Mouse (Mus musculus) MEL (cell line): ENCODE data around the gene Stx5a. TPM values are rescaled to one million over a fixed set of nuclear protein-coding genes. Genes with fewer than 3 reads are reported as not detected.
A peak's percentile ranks its signal among the peaks of the same experiment; 100 is the strongest.

Source experiments
- DNase-seq: peaks from one replicate; pipeline ENCODE4 v3.0.0; 2011; ENCODE audit warnings: low read depth, low spot score
- H3K27ac ChIP-seq: 2 replicates; pipeline ENCODE4 v1.5.1; 2012; ENCODE audit warnings: low read depth, mild to moderate bottlenecking, control low read depth, low read length, moderate library complexity; ENCODE audit not compliant: control insufficient read depth
- H3K27me3 ChIP-seq, 2 experiments: fragments of 150-350 bp in 1 of 2; sonication (generic) in 1 of 2; 2 replicates each; pipeline ENCODE4 v1.6.1; 2012; ENCODE audit warnings: low read length in 2 of 2, mild to moderate bottlenecking in 2 of 2, improper control_type of control experiment in 1 of 2, moderate library complexity in 1 of 2; ENCODE audit not compliant: insufficient read depth in 2 of 2, control insufficient read depth in 1 of 2
- H3K36me3 ChIP-seq, 2 experiments: 2 replicates each; pipeline ENCODE4 v1.6.1; 2012 to 2014; ENCODE audit warnings: low read length in 2 of 2, improper control_type of control experiment in 1 of 2, inconsistent platforms in 1 of 2, mild to moderate bottlenecking in 1 of 2; ENCODE audit not compliant: insufficient read depth in 2 of 2, control insufficient read depth in 1 of 2
- H3K4me1 ChIP-seq, 2 experiments: fragments of 150-350 bp in 1 of 2; sonication (generic) in 1 of 2; 2 replicates each; pipeline ENCODE4 v1.6.1; 2012; ENCODE audit warnings: low read length in 2 of 2, improper control_type of control experiment in 1 of 2, mild to moderate bottlenecking in 1 of 2; ENCODE audit not compliant: insufficient read depth in 2 of 2, control insufficient read depth in 1 of 2
- H3K4me3 ChIP-seq, 2 experiments: fragments of 150-350 bp in 1 of 2; sonication (generic) in 1 of 2; 2 replicates each; pipeline ENCODE4 v1.5.1; 2012; ENCODE audit warnings: low read depth in 2 of 2, low read length in 2 of 2, mild to moderate bottlenecking in 2 of 2, moderate library complexity in 2 of 2, control low read depth in 1 of 2, improper control_type of control experiment in 1 of 2; ENCODE audit not compliant: control insufficient read depth in 1 of 2, insufficient read depth in 1 of 2
- H3K79me2 ChIP-seq: 2 replicates; pipeline ENCODE4 v1.6.1; 2012; ENCODE audit warnings: mild to moderate bottlenecking, low read length, moderate library complexity; ENCODE audit not compliant: control insufficient read depth, poor library complexity, insufficient read depth
- H3K9ac ChIP-seq: 2 replicates; pipeline ENCODE4 v1.6.1; 2012; ENCODE audit warnings: low read depth, mild to moderate bottlenecking, control low read depth, low read length, moderate library complexity; ENCODE audit not compliant: control insufficient read depth, poor library complexity, severe bottlenecking
- H3K9me3 ChIP-seq: fragments of 150-350 bp; sonication (generic); replicated peaks from 2 replicates; pipeline ENCODE4 v1.6.1; 2012; ENCODE audit warnings: mild to moderate bottlenecking, low read length, improper control_type of control experiment, moderate library complexity; ENCODE audit not compliant: insufficient read depth
- CHD1 ChIP-seq: IDR thresholded peaks from 2 replicates; pipeline ENCODE4 v1.6.1; 2012; ENCODE audit warnings: low read depth, mild to moderate bottlenecking, inconsistent platforms, low read length, improper control_type of control experiment
- CHD2 ChIP-seq: IDR thresholded peaks from 2 replicates; pipeline ENCODE4 v1.6.1; 2011; ENCODE audit warnings: low read length, improper control_type of control experiment
- CTCF ChIP-seq, 3 experiments: IDR thresholded peaks in 2 of 3; conservative IDR thresholded peaks in 1 of 3; 2 replicates each; pipeline ENCODE4 v1.5.1; 2011 to 2012; ENCODE audit warnings: low read length in 3 of 3, low read depth in 2 of 3, mild to moderate bottlenecking in 2 of 3, improper control_type of control experiment in 1 of 3, inconsistent platforms in 1 of 3, mixed read lengths in 1 of 3, moderate library complexity in 1 of 3; ENCODE audit not compliant: control insufficient read depth in 1 of 3, insufficient read depth in 1 of 3, poor library complexity in 1 of 3, severe bottlenecking in 1 of 3
- E2F4 ChIP-seq: IDR thresholded peaks from 2 replicates; pipeline ENCODE4 v1.6.1; 2011; ENCODE audit warnings: low read depth, low read length, improper control_type of control experiment, borderline replicate concordance
- ELF1 ChIP-seq: IDR thresholded peaks from 2 replicates; pipeline ENCODE4 v1.6.1; 2014; ENCODE audit warnings: low read depth, mild to moderate bottlenecking, inconsistent platforms, low read length, improper control_type of control experiment, moderate library complexity
- EP300 ChIP-seq, 2 experiments: IDR thresholded peaks; 2 replicates each; pipeline ENCODE4 v1.6.1; 2011; ENCODE audit warnings: improper control_type of control experiment in 2 of 2, low read length in 2 of 2, low read depth in 1 of 2, mild to moderate bottlenecking in 1 of 2
- ETS1 ChIP-seq: IDR thresholded peaks from 2 replicates; pipeline ENCODE4 v1.6.1; 2012; ENCODE audit warnings: low read depth, mild to moderate bottlenecking, inconsistent platforms, low read length, improper control_type of control experiment, moderate library complexity
- GATA1 ChIP-seq: IDR thresholded peaks from 2 replicates; pipeline ENCODE4 v1.6.1; 2011; ENCODE audit warnings: low read depth, low read length, improper control_type of control experiment
- HCFC1 ChIP-seq: IDR thresholded peaks from 2 replicates; pipeline ENCODE4 v1.6.1; 2012; ENCODE audit warnings: low read depth, mild to moderate bottlenecking, inconsistent platforms, low read length, improper control_type of control experiment, moderate library complexity
- KAT2A ChIP-seq: conservative IDR thresholded peaks from 2 replicates; pipeline ENCODE4 v1.6.1; 2012; ENCODE audit warnings: low read depth, low read length, improper control_type of control experiment, inconsistent platforms
- MAX ChIP-seq: IDR thresholded peaks from 2 replicates; pipeline ENCODE4 v1.6.1; 2011; ENCODE audit warnings: low read length, improper control_type of control experiment
- MAZ ChIP-seq: IDR thresholded peaks from 2 replicates; pipeline ENCODE4 v1.6.1; 2012; ENCODE audit warnings: low read depth, mild to moderate bottlenecking, inconsistent platforms, low read length, improper control_type of control experiment
- MXI1 ChIP-seq: IDR thresholded peaks from 2 replicates; pipeline ENCODE4 v1.6.1; 2011; ENCODE audit warnings: mild to moderate bottlenecking, low read depth, low read length, improper control_type of control experiment
- MYC ChIP-seq: IDR thresholded peaks from 2 replicates; pipeline ENCODE4 v1.6.1; 2011; ENCODE audit warnings: low read depth, mild to moderate bottlenecking, low read length, improper control_type of control experiment, moderate library complexity
- NELFE ChIP-seq: IDR thresholded peaks from 2 replicates; pipeline ENCODE4 v1.6.1; 2011; ENCODE audit warnings: low read depth, low read length, improper control_type of control experiment
- NRF1 ChIP-seq: IDR thresholded peaks from 2 replicates; pipeline ENCODE4 v1.6.1; 2014; ENCODE audit warnings: low read depth, mild to moderate bottlenecking, inconsistent platforms, low read length, improper control_type of control experiment, moderate library complexity; ENCODE audit not compliant: poor library complexity, insufficient read depth, severe bottlenecking
- POLR2A ChIP-seq, 2 experiments: IDR thresholded peaks; 2 replicates each; pipeline ENCODE4 v1.6.1; 2011 to 2012; ENCODE audit warnings: low read length in 2 of 2, mild to moderate bottlenecking in 2 of 2, control low read depth in 1 of 2, improper control_type of control experiment in 1 of 2, low read depth in 1 of 2, moderate library complexity in 1 of 2; ENCODE audit not compliant: control insufficient read depth in 1 of 2, insufficient read depth in 1 of 2, poor library complexity in 1 of 2
- RCOR1 ChIP-seq: IDR thresholded peaks from 2 replicates; pipeline ENCODE4 v1.6.1; 2012; ENCODE audit warnings: low read depth, mild to moderate bottlenecking, inconsistent platforms, low read length, improper control_type of control experiment
- SIN3A ChIP-seq: IDR thresholded peaks from 2 replicates; pipeline ENCODE4 v1.6.1; 2012; ENCODE audit warnings: low read length, improper control_type of control experiment, inconsistent platforms
- SMC3 ChIP-seq: IDR thresholded peaks from 2 replicates; pipeline ENCODE4 v1.6.1; 2011; ENCODE audit warnings: low read depth, low read length, improper control_type of control experiment
- TAL1 ChIP-seq: IDR thresholded peaks from 2 replicates; pipeline ENCODE4 v1.6.1; 2012; ENCODE audit warnings: mild to moderate bottlenecking, inconsistent platforms, low read length, moderate library complexity, mixed read lengths
- TBP ChIP-seq: IDR thresholded peaks from 2 replicates; pipeline ENCODE4 v1.8.0; 2011; ENCODE audit warnings: low read depth, low read length, improper control_type of control experiment
- TCF12 ChIP-seq: IDR thresholded peaks from 2 replicates; pipeline ENCODE4 v1.6.1; 2014; ENCODE audit warnings: low read depth, mild to moderate bottlenecking, inconsistent platforms, low read length, improper control_type of control experiment, moderate library complexity
- UBTF ChIP-seq: IDR thresholded peaks from 2 replicates; pipeline ENCODE4 v1.6.1; 2012; ENCODE audit warnings: low read depth, mild to moderate bottlenecking, inconsistent platforms, low read length, improper control_type of control experiment, moderate library complexity, borderline replicate concordance; ENCODE audit not compliant: insufficient read depth
- ZMIZ1 ChIP-seq: IDR thresholded peaks from 2 replicates; pipeline ENCODE4 v1.6.1; 2012; ENCODE audit warnings: low read depth, mild to moderate bottlenecking, inconsistent platforms, low read length, improper control_type of control experiment, moderate library complexity
- ZNF384 ChIP-seq: IDR thresholded peaks from 2 replicates; pipeline ENCODE4 v1.6.1; 2012; ENCODE audit warnings: low read depth, mild to moderate bottlenecking, inconsistent platforms, low read length, improper control_type of control experiment
- polyA plus RNA-seq, 2 experiments: library from polyadenylated mRNA; stranded (reverse) in 1 of 2; unstranded in 1 of 2; fragments of >175 nt in 1 of 2; fragments of >200 nt in 1 of 2; gene quantifications; 2 replicates each; pipeline versions ENCODE4 v1.2.1 to v1.2.4; 2012; ENCODE audit warnings: low replicate concordance in 2 of 2, low read depth in 1 of 2; ENCODE audit not compliant: insufficient read length in 2 of 2, insufficient read depth in 1 of 2, missing spikeins in 1 of 2
- total RNA-seq: library from RNA; depleted of rRNA; stranded (reverse); fragments of 300-350 nt; gene quantifications from 2 replicates; pipeline ENCODE4 v1.2.3, GENCODE M21; 2012

Gene Stx5a
- total and polyA plus RNA-seq, 3 experiments, result 28.7 to 50.0 TPM; not detected in 1

DNA sequence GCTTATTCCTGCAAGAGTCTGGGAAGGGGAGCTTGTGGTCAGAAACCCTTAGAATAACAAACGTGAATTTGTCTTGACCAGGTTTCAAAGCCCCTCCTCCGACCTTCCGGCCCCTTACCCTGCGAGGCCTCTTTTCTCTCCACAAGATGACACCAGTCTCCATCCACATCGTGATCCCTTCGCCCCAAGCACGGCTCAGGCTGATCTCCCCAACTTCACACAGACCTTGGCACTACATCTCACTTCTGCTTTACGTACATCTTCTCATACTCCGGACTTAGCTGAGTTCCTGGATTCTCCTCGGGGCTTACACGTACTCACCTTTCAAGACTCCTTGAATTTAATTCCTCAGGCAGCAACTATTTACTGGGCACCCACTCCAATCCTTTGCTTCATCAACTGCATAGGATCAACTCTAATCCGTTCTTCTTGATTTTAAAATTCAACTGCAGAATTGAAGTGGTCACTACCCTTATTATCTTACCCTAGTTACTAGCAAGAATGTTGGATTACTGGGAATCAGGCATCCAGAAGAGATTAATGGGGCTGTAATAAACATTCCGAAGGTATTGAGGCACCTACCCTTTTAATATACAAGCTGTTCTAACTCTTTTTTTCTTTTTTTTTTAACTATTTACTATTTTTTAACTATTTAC, 27.1 kb upstream of the Stx5a start:
- Histone ChIP-seq H3K9me3 (no peaks in the 10 kb centered on the region), H3K79me2 (peaks cover 34% of the 10 kb centered on the region), H3K4me3 (peak overlapping the region; percentile 82 to 88), H3K36me3 (peaks cover 15 to 32% of the 10 kb centered on the region in 2 experiments), H3K4me1 (peaks cover 5 to 31% of the 10 kb centered on the region in 2 experiments; a peak in 3 of 4 replicates), H3K9ac (peak overlapping the region; percentile 90), H3K27me3 (no peaks in the 10 kb centered on the region), H3K27ac (peak overlapping the region; percentile 91)
- peak; percentile 91 for DNase-seq
- peak; percentile 47 for TF ChIP-seq TBP
- TF ChIP-seq NRF1, result no peak
- TF ChIP-seq KAT2A, result no peak
- peak; percentile 70 for TF ChIP-seq MAX
- TF ChIP-seq EP300 (IDR thresholded peaks at IDR 0.05; ENCODE audit: low read depth in 1 of 2, low read length in 2 of 2), result 0 out of 4 replicates have a peak, but pooled peaks of 1 of the 2 experiments have one; percentile 5
- TF ChIP-seq MXI1, result peak; percentile 54; the same call in 1 of the 2 replicates

DNA sequence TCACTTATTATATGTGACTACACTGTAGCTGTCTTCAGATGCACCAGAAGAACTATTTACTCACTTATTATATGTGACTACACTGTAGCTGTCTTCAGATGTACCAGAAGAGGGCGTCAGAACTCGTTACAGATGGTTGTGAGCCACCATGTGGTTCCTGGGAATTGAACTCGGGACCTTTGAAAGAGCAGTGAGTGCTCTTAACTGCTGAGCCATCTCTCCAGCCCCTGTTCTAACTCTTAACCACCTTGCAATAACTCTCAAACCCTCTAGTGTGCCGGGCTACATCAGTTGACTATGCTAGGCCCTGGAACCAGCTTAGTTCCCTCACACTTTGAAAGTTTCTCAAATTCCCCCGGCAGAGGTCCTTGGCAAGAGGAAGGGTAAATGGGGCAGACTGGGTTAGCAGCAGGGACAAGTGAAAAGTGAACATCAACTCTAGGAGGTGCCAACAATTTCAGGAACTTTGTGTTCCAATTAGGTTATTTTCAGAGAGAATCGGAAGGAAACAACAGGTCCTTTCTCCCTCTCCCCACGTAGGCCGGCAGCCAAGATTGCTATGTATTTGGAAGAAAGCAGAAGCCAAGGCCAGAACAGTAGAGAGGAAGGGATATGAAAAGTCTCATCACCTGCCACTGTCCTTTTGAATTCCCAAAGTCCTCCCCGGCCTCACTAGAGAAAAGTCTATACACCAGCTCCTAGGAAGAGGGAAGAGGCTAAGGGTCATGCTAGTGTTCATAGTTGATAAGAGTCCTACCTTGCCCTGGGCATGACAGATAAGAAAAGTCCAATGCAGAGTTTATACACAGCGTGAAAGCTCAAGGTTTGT, 26.3 kb upstream of the Stx5a start:
- no peaks in the 10 kb centered on the region for H3K9me3 ChIP-seq
- peaks cover 34% of the 10 kb centered on the region for H3K79me2 ChIP-seq
- DNase-seq, result peak; percentile 84
- peaks cover 5 to 31% of the 10 kb centered on the region in 2 experiments; a peak in 3 of 4 replicates for H3K4me1 ChIP-seq
- H3K9ac ChIP-seq, result peak overlapping the region; percentile 30
- peaks cover 15 to 29% of the 10 kb centered on the region in 2 experiments for H3K36me3 ChIP-seq
- peak overlapping the region; percentile 15 to 82 for H3K4me3 ChIP-seq
- no peaks in the 10 kb centered on the region for H3K27me3 ChIP-seq
- TF ChIP-seq GATA1 (peak; percentile 98), SMC3 (no peak), ZNF384 (no peak), MAX (peak; percentile 45; the same call in 1 of the 2 replicates), ETS1 (peak; percentile 78; the same call in 1 of the 2 replicates), RCOR1 (peak; percentile 75), CHD1 (peak; percentile 52; the same call in 1 of the 2 replicates), CHD2 (no peak), E2F4 (no peak), HCFC1 (peak; percentile 33; the same call in 1 of the 2 replicates), NELFE (0 out of 2 replicates have a peak, but pooled peaks have one; percentile 21), KAT2A (no peak; the same call in 1 of the 2 replicates), SIN3A (peak; percentile 21), POLR2A (IDR thresholded peaks at IDR 0.05; ENCODE audit: control insufficient read depth in 1 of 2, insufficient read depth in 1 of 2, low read depth in 1 of 2, low read length in 2 of 2, poor library complexity in 1 of 2) (no peak), EP300 (IDR thresholded peaks at IDR 0.05; ENCODE audit: low read depth in 1 of 2, low read length in 2 of 2) (peak; percentile 87 to 91), TAL1 (peak; percentile 99), ZMIZ1 (no peak), TCF12 (peak; percentile 97), ELF1 (0 out of 2 replicates have a peak, but pooled peaks have one; percentile 16), UBTF (no peak), MYC (peak; percentile 78), MAZ (no peak), CTCF (IDR thresholded peaks at IDR 0.05 in 2 of 3, conservative IDR thresholded peaks at IDR 0.05 in 1 of 3; ENCODE audit: control insufficient read depth in 1 of 3, insufficient read depth in 1 of 3, low read depth in 2 of 3, low read length in 3 of 3, poor library complexity in 1 of 3, severe bottlenecking in 1 of 3) (peak; percentile 3 to 53 (median 29); a peak in 3 of 6 replicates)
- peak overlapping the region; percentile 72 for H3K27ac ChIP-seq
